Mouse (Mus musculus): ENCODE measurements at regions not wholly inside any gene's neighbourhood (a gene's known extent, or its start where the extent isn't known, plus 50 kb on each side); places are given as distances from the start of the nearest gene placed in this dataset.

DNA sequence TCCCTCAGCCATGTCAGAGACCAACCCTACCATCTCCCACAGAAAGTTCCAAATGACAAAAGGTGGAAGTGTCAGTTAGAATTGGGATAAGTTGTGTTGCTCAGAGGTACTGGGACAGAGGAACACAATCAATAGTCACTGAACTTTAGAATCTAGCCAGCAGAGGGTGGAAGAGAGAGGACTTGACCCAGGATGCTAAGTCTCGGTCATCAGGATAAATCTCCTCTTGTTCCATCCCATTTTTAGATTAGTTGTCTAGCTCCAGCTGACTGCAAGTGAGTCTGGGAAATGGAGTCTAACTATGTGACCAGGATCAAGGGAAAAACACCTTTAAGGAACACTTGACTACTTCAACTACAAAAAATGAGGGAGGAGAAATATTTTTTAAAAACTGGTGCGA lies 91.5 kb downstream of the Fam84b start:
- DNase-seq (ENCODE audit: low spot score) = no peak

DNA sequence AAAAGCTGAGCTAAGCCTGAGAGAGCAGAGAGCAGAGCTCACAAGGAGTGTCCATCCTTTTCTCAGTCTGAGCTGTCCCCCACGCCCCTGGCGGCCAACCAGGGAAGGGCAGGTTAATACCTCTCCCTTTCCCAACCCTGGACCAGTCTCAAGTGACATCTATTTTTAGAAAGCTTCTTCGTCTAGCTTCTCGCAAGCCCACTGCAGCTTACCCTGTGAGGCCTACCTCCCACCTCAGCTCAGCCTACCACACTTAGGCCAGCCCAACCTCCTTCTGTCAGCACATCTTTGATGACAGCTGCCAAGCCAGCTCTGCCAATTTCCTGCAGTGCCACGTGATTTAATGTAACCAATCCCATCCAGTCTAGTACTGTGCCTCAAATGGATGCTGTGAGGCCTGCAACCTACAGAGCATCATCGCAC lies 93.6 kb downstream of the Fam84b start:
- DNase-seq (ENCODE audit: low spot score) = no peak

DNA sequence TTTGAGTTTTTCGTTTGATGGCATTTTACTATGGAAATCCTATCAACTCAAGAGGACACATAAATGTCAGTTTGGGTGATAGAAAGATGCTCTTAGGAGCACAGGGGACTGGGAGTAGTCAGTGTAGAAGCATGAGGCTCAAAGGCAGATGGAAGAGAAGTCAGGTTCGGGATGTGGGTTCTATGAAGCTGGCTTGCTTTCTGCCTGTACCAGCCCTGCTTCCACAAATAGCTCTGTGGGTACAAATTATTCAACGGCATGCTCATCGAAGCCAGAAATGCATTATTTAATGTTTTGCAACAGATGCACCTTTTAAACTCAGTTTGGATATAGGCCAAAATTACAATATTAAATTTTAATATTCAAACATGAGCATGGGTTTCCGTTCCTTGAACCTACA lies 99.3 kb downstream of the Fam84b start:
- DNase-seq (ENCODE audit: low spot score) = no peak

DNA sequence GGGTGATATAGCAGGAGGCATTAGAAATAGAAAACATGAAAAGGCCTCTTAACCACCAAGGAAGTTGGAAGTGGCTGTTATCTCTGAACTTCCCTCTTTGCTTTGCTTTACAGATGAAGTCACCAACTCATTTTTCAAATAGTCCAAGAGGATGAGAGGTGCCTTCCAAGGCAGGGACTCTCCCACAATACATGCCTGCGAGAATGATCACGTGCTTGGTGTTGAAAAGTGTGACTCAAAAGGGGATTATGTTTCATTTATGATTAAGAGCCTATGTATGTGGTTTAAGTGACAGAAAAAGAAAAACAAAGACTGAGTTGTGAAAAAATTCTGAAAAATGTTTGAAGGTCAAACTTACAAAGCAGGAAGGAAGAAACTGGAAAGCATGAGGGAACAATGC lies 114.0 kb downstream of the Fam84b start:
- DNase-seq (ENCODE audit: low spot score) = no peak

DNA sequence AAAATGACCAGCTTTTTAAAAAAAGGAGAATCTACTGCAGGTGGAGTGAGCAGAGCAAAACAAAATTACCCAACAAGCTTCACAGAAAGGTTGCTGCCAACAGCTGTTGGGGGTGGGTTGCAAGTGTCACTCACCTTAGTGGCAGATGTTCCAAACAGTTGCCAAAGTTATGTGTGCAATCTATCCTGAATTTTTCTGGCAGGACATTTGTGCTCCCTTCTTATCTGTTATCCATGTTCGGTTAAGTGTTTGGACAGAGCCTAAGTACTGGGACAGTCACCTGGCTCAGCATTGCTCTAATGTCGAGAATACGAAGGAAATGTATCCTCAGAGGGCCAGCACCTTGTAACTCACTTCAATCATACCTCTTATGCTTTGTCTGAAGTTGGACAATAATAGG lies 115.3 kb downstream of the Fam84b start:
- DNase-seq (ENCODE audit: low spot score) = no peak

DNA sequence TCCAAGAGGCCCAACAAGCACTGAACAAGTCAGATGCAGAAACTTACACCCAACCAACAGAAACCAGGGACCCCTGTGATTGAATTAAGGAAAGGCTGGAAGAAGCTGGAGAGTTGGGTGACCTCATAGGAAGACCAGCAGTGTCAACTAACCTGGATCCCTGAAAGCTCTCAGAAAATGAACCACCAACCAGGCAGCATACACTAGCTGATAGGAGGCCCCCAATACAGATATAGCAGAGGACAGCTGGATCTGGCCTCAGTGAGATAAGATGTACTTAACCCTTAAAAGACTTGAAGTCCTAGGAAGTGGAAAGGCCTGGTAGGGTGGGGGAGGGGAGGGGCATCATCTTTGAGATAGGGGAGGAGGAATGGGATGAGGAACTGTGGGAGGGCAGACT lies 121.2 kb downstream of the Fam84b start:
- DNase-seq (ENCODE audit: low spot score) = no peak

DNA sequence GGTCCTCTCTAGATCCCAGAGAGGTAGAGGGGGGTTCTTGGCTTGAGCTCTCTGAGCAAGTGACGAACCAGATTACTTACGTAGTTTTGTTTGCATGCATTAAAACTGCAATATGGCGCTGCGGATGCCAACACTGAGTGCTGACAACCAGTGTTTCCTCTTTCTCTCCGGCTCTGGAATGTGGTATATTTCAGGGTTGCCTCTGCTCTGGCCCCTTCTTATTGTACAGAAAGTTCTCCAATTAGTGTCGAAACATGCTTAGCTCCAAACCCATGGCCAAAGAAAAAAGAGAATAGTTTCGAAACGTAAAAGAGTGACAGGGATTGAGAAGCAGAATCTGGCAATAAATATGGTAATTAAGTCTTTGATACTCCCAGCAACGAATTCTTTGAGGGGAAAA lies 124.8 kb downstream of the Fam84b start:
- no peak for DNase-seq (ENCODE audit: low spot score)

DNA sequence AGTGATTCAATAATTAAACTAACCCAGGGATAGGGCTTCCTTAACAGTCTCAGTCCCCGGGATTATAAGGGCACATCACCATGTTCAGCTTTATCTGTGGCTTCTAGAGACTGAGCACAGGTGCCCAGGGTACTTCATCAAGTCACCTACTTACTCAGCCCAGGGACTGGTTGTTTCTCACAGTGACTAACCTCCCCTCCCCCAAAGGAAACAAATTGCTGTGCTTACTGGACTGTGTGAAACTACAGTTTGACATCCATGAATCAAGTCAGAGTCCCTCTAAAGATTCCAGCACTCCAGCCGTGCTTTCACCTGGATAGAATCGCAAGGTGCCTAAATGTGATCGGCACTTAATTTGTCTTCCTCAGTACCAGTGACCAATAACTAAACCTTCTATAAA lies 125.2 kb downstream of the Fam84b start:
- no peak for DNase-seq (ENCODE audit: low spot score)

DNA sequence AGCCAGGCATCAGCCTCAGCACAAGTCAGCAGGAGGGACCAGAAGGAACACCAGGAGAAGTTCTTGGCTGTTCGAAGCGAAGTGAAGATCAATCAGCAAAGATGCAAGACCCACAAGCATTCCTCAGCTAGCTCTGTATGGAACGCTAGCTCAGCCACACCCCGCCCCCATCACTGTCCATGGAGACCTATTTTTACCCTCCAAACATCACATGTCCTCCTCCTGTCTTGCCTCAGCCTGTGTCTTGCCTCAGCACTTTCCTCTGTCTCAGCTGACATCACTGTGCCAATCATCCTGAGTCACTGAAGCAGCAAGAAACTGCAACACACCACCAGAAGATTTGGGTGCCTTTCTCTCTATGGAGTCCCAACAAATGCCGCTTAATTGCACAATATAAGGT lies 134.2 kb downstream of the Fam84b start:
- no peak for DNase-seq (ENCODE audit: low spot score)

DNA sequence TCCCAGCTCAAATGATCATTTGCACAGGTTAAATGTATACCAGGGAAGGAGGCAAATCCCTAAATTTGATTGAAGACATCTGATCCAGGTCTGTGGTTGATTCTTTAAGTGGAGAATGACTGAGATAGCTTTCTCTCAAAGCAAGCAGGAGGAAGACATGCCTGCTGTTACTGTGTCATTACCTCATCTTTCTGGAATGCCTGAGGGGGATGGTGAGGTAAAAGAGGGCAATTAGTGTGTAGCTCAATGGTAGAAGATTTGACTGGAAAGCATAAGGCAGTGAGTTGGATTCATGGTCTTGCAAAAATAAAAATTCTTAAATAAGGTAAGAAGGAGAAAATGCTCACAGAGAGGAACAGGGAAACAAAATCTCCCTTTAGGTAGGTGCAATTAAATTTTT lies 144.9 kb downstream of the Fam84b start:
- no peak for DNase-seq (ENCODE audit: low spot score)

DNA sequence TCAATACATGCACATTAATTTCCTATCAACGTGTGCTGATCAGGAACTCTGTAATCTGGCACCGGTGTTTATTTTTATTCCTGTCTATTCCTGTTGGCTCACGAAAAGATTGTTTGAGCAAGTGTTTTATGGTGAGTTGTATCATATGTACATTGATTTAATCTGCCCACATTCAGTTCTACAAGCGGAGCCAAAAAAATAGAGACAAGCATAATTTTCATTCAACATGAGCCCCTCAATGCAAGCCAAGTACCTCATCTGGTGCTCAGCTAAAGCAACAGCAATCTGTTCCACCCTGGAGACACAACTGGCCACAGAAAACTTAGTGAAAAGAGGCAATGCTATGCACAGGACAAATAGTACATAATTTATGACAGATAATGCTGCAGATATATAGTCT lies 147.6 kb downstream of the Fam84b start:
- no peak for DNase-seq (ENCODE audit: low spot score)

DNA sequence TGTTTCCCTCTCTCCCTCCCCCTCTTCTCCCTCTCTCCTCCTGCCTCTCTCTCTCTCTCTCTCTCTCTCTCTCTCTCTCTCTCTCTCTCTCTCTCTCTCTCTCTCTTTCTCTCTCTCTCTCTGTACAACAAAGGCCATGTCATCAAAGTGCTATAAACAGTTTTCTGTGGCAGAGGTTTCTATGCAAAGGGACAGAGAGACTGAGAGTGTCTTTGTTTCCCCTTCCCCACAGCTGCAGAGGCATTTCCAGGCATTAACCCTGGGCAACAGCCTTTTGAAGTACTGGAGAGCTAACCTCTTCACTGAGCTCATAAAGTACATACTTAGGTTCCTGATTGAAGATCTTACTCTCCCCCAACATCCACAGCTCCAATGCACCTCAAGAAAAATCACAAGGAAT lies 152.3 kb downstream of the Fam84b start:
- DNase-seq (ENCODE audit: low spot score) = no peak

DNA sequence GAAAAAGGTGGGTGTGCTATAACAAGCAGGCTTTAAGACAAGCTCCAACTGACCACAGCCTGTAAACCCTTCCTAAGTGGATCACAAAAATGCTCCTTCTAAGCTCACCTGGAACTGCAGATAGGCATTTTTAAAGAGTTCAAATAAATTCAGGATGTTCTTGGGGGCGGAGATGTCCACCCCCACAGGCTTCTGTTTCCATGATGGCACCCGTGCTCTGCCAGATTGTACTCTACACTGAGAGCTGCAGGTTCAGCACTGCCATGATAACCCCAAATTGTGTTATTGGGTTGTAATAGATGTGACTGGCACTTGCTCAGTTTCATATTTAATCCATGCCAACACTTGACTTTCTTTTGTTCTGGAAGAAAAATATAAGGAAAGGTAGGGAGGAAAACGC lies 158.8 kb downstream of the Fam84b start:
- DNase-seq (ENCODE audit: low spot score) = no peak

DNA sequence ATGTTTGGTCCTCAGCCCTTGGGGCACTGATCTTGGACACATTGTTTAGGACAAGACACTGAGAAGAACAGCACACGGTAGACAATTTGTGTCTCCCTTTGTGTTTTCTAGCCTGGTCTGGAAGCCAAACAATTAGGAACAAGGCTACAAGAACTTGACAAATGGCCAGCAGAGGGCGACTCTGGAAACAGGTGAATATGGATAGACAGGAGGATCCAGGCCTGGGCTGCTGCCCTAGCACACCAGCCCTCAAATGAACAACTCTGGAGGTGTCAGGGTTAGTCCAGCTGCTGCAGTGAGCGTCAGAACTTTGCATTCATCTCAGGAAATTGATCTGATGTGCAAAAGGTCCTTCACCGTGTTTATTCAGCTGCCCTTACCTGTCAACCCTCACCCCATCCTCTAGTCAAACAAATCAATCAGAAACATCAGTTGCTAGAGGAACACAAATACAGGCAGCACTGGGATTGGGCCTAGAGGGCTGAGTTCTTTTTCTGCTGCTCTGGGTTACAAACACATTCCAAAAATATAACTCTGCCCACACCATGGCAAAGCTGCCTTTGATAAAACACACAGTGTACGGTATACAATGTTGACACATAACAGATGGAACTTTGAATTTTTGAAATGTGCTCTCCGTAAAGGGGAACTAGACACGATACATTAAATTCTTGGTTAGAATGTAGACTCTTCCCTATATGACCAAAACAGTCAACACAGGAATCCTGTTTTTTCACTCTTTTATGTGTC lies 159.7 kb downstream of the Fam84b start:
- no peak for DNase-seq (ENCODE audit: low spot score)

DNA sequence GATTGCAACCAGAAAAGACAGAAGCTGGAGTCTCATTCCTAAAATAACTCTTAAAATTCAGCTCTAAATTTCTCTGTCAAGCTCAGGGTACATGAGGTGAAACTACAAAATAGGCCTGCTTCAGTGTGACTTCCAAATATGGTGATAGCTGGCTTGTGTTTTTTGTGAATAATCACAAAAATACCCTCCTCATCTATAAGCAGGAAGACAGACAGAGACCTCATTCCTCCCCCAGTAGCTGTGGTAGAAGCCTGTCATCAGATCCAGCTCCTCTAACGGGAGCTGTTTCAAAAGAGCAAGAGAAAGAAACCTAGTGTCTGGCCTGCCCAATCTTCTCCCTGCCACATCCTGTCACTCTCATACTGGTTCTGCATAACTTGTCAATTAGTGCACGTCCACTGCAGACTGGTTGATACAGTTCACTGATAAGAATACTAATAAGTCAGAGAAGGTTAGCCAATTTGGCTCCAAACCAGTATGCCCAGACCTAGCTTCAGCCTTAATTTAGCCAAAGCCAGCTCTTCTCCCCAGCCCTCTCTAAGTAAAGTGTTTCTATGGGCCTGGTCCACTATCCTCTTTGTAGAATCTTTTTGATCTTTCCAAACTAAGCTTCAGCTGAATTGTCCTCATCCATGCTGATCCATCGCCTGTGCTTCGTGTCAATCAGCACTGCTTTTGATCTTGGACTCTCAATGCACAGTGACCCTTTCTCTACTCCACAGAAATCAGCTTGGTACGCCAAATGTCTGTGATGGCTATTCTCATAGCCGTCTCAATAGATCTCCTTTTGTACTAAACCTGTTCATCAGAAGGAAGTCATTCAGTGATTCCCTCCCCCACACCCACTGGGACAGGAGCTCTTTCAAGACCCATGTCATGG lies 160.6 kb downstream of the Fam84b start:
- DNase-seq (ENCODE audit: low spot score) = no peak

DNA sequence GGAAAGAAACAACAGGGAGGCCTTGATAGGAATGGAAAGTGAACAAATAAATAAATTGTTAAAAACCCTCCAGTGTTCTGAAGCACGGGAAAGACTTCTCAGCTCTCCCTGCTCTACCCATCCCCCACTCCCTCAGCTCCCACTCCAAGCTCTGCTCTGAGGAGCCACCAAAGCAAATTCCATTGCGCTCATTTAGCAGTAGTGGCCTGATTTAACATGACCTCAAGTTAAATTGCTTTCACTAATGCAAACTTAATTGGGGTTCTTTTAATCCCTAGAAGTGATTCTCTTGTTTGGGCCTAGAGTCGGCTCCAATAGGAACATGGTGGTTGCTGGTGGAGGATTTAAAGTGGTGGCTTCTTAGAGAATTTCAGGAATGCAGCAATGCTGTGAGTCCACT lies 161.4 kb downstream of the Fam84b start:
- DNase-seq (ENCODE audit: low spot score) = no peak

DNA sequence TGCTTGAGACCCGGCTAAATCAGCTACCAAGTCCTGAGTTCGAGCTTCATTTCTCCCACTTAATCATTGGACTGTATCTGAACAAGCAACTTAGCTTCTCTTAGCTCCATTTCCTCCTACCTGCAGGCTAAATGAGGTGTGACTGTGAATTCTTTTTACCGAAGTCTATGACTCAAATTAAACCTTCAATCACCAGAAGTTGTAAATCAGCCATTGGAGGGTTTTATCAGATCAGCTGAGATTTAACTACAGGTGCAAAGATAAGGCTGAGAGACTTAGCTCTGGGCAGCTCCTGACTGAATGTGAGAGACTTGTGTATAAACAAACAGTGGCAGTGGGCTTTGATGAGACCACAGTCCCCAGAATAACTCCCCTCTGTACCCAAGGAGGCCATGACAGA lies 176.2 kb downstream of the Fam84b start:
- DNase-seq (ENCODE audit: low spot score) = no peak

DNA sequence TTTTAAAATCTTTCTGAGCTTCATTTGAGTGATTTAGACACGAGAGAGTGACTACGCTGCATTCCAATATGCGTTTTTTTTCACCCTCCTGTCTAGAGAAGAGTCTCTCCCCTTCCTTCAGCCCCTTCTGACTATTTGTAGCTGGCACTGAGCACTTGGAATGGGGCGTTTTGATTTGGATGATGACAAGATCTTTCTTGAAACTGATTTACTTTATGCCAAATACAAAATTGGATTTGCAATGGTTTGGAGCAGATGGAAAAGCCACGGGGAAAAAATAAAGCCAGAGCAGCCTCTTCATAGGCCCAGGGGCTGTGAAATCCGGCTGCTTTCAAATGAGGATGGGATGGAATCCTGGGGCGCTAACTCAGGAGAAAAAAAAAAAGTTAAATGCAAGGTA lies 196.0 kb downstream of the Fam84b start:
- DNase-seq (ENCODE audit: low spot score) = no peak

DNA sequence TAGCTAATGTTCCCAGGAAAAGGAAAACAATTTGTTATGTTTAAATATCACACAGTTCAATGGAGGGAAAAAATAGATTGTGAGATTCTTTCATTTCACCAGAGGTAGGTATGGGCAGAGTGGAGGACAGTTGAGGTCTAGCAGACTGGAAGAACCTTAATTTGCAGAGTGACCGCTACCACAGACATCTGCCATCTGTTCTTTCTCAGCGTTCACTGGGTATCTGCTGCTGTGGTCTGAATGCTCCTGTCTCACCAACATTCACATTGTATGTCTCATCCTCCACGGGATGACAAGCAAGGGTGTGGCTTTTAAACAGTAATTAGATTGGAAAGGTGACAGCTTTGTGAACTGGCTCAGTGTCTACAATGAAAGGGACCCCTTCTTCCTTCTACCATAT lies 198.5 kb downstream of the Fam84b start:
- no peak for DNase-seq (ENCODE audit: low spot score)

DNA sequence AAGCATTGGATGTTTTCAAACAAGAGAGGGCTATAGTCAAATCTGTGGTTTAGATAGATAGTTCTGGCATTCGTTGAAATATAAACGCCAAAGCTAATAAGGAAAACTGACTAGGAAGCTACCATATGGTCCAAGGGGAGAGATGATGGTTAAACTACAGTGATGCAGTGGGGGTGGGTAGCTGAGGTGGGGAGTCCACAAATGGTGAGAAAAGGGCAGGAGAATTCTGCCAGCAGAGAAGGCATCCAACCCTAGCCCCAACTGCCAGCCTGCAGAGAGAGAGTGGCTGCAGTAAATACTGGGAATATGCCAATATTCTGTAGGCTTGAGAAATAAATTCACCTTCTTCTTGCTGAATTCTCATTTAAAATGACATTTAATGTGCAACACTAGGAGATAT lies 204.3 kb downstream of the Fam84b start:
- no peak for DNase-seq (ENCODE audit: low spot score)

DNA sequence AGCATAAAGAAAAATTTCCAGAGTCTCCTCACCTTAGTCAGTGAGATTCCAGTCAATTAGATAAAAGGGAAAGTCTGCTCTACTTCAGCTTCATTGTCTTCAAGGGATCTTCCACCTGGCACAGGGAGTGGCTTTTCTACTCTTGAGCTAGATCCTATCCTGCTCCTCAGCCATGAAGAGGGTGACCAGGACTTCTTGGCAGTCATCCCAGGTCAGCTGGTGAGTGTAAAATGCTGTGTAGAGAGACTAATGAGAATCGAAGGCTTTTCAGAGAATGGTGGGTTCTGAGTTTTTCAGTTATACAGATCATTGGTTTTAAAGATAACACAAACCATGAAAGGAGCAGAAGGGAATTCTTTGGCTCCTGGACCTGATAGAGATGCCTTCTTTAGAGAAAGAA lies 211.8 kb downstream of the Fam84b start:
- DNase-seq (ENCODE audit: low spot score) = no peak

DNA sequence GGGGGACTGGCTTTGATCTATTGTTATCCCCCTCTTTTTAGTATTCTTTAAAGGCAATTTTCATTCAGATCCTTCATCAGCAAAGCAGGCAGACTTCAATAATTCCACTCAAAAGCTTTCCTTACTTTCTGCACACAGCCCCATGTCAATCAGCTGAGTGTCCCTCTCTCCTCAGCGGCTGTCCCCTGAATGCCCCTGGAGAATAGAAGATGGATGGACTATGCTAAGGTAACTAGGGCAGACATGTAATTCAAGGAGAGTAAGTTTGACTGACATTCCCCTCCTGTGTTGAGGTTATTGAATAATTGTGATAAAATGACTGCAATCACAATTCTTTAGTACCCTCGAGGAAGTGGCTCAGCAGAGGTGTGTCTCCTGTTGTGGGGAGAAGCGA lies 220.1 kb downstream of the Fam84b start:
- DNase-seq (ENCODE audit: low spot score) = no peak

DNA sequence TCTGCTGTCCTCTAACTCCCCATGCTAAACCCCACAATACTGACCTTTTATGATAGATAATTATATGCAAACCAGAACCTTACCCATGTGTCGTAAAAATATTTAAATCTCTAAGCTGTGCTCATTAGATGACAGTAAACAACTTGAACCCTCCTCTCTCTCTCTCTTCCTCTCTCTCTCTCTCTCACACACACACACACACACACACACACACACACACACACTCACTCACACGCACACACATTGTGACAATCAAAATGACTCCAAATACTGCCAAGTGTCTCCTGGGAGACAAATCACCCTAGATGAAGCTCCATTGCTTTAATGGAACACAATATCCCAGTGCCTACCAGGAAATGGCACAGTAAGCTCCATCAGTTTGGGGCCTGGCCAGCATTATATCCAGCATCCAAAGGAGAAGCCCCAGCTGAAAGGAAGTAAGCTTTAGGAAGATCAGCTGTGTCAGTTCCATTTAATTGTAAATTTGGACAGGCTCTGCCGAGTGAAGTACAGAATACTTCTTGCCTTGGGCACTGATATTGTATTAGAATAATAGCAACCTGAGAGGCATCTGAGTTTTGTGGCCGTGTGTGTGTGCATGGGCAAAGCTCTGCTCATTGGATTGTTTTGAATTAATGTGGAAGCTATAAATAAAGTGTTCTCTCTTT lies 220.7 kb downstream of the Fam84b start:
- DNase-seq (ENCODE audit: low spot score) = no peak

Data from left cerebral cortex, adult 11 months (tissue).